Mouse (Mus musculus) liver, embryonic 11.5 days (tissue): ENCODE measurements around the gene Stpg3. TPM values are rescaled to one million over a fixed set of nuclear protein-coding genes. Genes with fewer than 3 reads are reported as not detected.

Experiments
- ATAC-seq: fragments of 200-750 bp; cut with Nextera tagmentation; replicated peaks from 2 replicates; pipeline ENCODE4 v1.8.0; 2017; ENCODE audit warnings: moderate number of reproducible peaks, mild to moderate bottlenecking, moderate TSS enrichment, moderate library complexity; ENCODE audit not compliant: low FRiP score
- DNase-seq: peaks from one replicate; pipeline ENCODE4 v3.0.0-alpha.2; 2017; ENCODE audit warnings: low spot score
- H3K27ac ChIP-seq: fragments of 300-500 bp; sonication (generic); 2 replicates; pipeline ENCODE4 v1.5.1; 2014; ENCODE audit warnings: mild to moderate bottlenecking, low read depth, low read length, control low read depth
- H3K27me3 ChIP-seq: fragments of 300-500 bp; sonication (generic); replicated peaks from 2 replicates; pipeline ENCODE4 v1.6.1; 2014; ENCODE audit warnings: low read length, mixed read lengths; ENCODE audit not compliant: control insufficient read depth, insufficient read depth
- H3K36me3 ChIP-seq: fragments of 300-500 bp; sonication (generic); 2 replicates; pipeline ENCODE4 v1.6.1; 2014; ENCODE audit warnings: mild to moderate bottlenecking, low read length, moderate library complexity, mixed read lengths; ENCODE audit not compliant: control insufficient read depth, insufficient read depth
- H3K4me1 ChIP-seq: fragments of 300-500 bp; sonication (generic); replicated peaks from 2 replicates; pipeline ENCODE4 v1.6.1; 2014; ENCODE audit warnings: low read length, mixed read lengths; ENCODE audit not compliant: control insufficient read depth, insufficient read depth
- H3K4me2 ChIP-seq: fragments of 300-500 bp; sonication (generic); 2 replicates; pipeline ENCODE4 v1.6.1; 2014; ENCODE audit warnings: mild to moderate bottlenecking, control low read depth, moderate library complexity
- H3K4me3 ChIP-seq: fragments of 300-500 bp; sonication (generic); 2 replicates; pipeline ENCODE4 v1.5.1; 2014; ENCODE audit warnings: low read depth, low read length, control low read depth
- H3K9ac ChIP-seq: fragments of 300-500 bp; sonication (generic); 2 replicates; pipeline ENCODE4 v1.6.1; 2014; ENCODE audit warnings: low read depth, low read length, control low read depth
- H3K9me3 ChIP-seq: fragments of 300-500 bp; sonication (generic); 2 replicates; pipeline ENCODE4 v1.6.1; 2016; ENCODE audit warnings: low read length, inconsistent platforms, mixed read lengths; ENCODE audit not compliant: control insufficient read depth
- WGBS: fragments of 180-500 bp; shearing (Covaris S2); extraction: QIAGEN DNeasy Blood & Tissue Kit; methylation state at CpG from one replicate; pipeline ENCODE4 v1.1.7; 2014; 5-methylcytosine and 5-hydroxymethylcytosine counted together
- polyA plus RNA-seq: library from polyadenylated mRNA; unstranded; fragments of >200 nt; fragmentation: Nextera tagmentation; extraction: Ambion mirVana; gene quantifications from 2 replicates; pipeline ENCODE4 v1.2.1, GENCODE M21; 2014

The Stpg3 gene
- polyA plus RNA-seq, 1 experiment from 2014 or later, result 0.29 TPM

DNA sequence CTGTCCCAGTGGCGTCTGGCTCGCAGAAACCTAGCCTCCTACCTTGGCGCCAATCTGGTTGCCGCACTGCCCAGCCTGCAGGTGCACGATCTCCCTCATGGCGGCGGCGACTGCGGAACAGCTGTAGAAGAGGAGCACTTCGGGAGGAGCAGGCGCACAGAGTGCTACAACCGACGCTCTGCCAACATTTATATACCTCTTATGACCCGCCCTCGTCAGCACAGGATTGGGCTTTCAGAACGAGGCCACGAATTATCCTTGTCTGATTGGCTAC lies 10.0 kb upstream of the Stpg3 start, which contains the start of gene Tubb4b:
Gene Tubb4b, minus strand, starts transcription at position 211 of the 274 bp plus-strand sequence.
- no peak for DNase-seq
- Histone ChIP-seq H3K9ac (peak within 1 kb of the TSS; percentile 88), H3K4me1 (peaks cover 6% of the 10 kb centered on the region), H3K9me3 (no peaks in the 10 kb centered on the region), H3K27me3 (no peaks in the 10 kb centered on the region), H3K4me2 (peak within 1 kb of the TSS; percentile 95), H3K27ac (peak within 1 kb of the TSS; percentile 98), H3K4me3 (peak within 1 kb of the TSS; percentile 82), H3K36me3 (peaks cover 9% of the 10 kb centered on the region)
- no peak for ATAC-seq
- 0% methylated on average over 17 of the region's 17 CpGs for WGBS

GRCm38 (mm10) chr2:25223681-25224491 lies 9.4 kb upstream of the Stpg3 start:
- no peaks in the 10 kb centered on the region for H3K27me3 ChIP-seq
- ATAC-seq, result peak; percentile 79
- peak overlapping the region; percentile 82 for H3K4me3 ChIP-seq
- H3K9ac ChIP-seq, result peak overlapping the region; percentile 88
- peaks cover 6% of the 10 kb centered on the region for H3K4me1 ChIP-seq
- H3K27ac ChIP-seq, result peak overlapping the region; percentile 98
- DNase-seq, result peak; percentile 85
- no peaks in the 10 kb centered on the region for H3K9me3 ChIP-seq
- peak overlapping the region; percentile 95 for H3K4me2 ChIP-seq
- under 1% methylated on average over 53 of the region's 53 CpGs for WGBS
- H3K36me3 ChIP-seq, result peaks cover 9% of the 10 kb centered on the region

- H3K9me3 ChIP-seq, result no peaks in the 10 kb centered on the region
- H3K27me3 ChIP-seq, result no peaks in the 10 kb centered on the region
- no peak overlapping the region; the same call in 1 of the 2 replicates for H3K4me3 ChIP-seq
- peaks cover 9% of the 10 kb centered on the region for H3K36me3 ChIP-seq
- H3K4me1 ChIP-seq, result peaks cover 6% of the 10 kb centered on the region
- H3K9ac ChIP-seq, result no peak overlapping the region
- ATAC-seq (no peak), DNase-seq (no peak)
- 62% methylated on average over 5 of the region's 5 CpGs for WGBS
- H3K4me2 ChIP-seq, result no peak overlapping the region
- H3K27ac ChIP-seq, result no peak overlapping the region
Measured at GRCm38 (mm10) chr2:25221331-25221772, 6.9 kb upstream of the Stpg3 start.

GRCm38 (mm10) chr2:25218445-25218844 lies 4.0 kb upstream of the Stpg3 start, which contains the start of gene Fam166a:
Fam166a (plus strand) TSS chr2:25218745.
- Histone ChIP-seq H3K4me1 (no peaks in the 10 kb centered on the region; the same call in 1 of the 2 replicates), H3K9ac (no peak within 1 kb of the TSS), H3K4me2 (no peak within 1 kb of the TSS), H3K4me3 (no peak within 1 kb of the TSS), H3K9me3 (no peaks in the 10 kb centered on the region), H3K27ac (no peak within 1 kb of the TSS), H3K36me3 (peaks cover 7% of the 10 kb centered on the region), H3K27me3 (no peaks in the 10 kb centered on the region)
- ATAC-seq (no peak), DNase-seq (no peak)

GRCm38 (mm10) chr2:25217666-25218065 lies 3.2 kb upstream of the Stpg3 start:
- no peaks in the 10 kb centered on the region for H3K4me1 ChIP-seq
- no peak overlapping the region for H3K9ac ChIP-seq
- ATAC-seq (no peak), DNase-seq (no peak)
- no peaks in the 10 kb centered on the region for H3K27me3 ChIP-seq
- peaks cover 4% of the 10 kb centered on the region for H3K36me3 ChIP-seq
- no peak overlapping the region for H3K27ac ChIP-seq
- no peak overlapping the region for H3K4me3 ChIP-seq
- H3K4me2 ChIP-seq, result no peak overlapping the region
- H3K9me3 ChIP-seq, result no peaks in the 10 kb centered on the region
- WGBS, result 54% methylated on average over 2 of the region's 2 CpGs

DNA sequence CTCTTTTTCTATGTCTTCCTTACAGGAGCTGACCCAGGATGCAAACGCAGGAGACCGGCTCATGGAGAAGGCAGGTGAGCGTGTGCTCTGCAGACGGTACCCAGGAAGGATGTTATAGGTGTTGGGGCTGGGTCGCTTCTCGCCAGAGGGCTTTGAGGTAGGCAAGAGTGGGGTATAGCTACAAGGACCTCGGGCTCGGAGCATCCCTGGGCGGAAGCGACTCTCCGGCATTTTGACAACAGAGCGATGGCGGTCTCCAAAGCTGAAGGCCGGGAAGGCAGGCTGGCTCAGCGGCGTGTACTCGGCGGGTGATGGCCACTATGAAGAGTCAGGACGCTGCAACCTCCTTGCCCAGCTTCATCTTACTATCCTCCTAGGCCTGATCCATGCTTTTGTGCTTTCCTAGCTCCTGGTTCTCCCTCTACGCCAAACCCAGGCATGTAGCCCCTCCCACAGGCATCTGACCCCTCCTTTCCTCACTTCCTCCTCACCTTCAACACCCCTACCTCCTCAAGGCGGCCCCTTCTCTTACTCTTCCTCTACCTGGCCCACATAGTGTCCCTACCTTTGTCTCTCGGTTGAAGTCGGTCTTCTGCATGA lies 1.1 kb downstream of the Stpg3 start:
- no peak overlapping the region for H3K4me3 ChIP-seq
- H3K4me1 ChIP-seq, result peaks cover 16% of the 10 kb centered on the region
- no peaks in the 10 kb centered on the region for H3K27me3 ChIP-seq
- no peak overlapping the region for H3K27ac ChIP-seq
- WGBS, result 59% methylated on average over 23 of the region's 23 CpGs
- ATAC-seq (no peak), DNase-seq (no peak)
- H3K9ac ChIP-seq, result no peak overlapping the region
- no peaks in the 10 kb centered on the region for H3K9me3 ChIP-seq
- H3K4me2 ChIP-seq, result no peak overlapping the region
- peaks cover 6% of the 10 kb centered on the region; the same call in 1 of the 2 replicates for H3K36me3 ChIP-seq

DNA sequence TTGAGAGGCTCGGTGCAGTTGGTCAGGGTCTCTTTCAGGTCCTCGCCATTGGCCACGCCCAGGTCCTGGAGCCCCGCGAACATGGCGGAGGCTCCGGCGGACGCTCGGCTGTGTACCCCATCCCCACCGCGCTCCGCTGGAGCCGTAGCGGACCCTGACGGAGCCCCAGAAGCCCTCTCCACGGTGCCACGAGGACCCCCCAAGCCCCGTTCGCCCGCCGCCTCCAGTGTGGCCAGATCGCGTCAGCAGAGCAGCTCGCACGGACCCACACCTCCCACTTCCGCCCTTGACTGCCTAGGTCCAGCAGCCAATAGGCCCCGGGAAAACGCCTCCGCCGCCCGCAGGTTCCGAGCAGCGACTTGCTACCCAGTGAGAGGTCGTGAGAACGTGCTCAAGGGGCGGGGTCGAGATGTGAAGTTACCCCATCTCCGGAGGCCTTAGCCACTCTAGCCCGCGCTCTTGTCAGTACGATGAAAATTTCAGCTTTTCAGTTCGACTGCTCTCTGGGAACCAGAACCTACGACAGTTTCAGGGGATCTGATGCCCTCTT lies 3.2 kb downstream of the Stpg3 start, which contains the start of gene Nelfb:
Gene Nelfb, minus strand, starts transcription at position 369 of the 550 bp plus-strand sequence.
- H3K27me3 ChIP-seq, result no peaks in the 10 kb centered on the region
- WGBS, result under 1% methylated on average over 44 of the region's 44 CpGs

GRCm38 (mm10) chr2:25210686-25211085 lies 3.8 kb downstream of the Stpg3 start:
- ATAC-seq, result peak; percentile 13
- under 1% methylated on average over 24 of the region's 24 CpGs for WGBS
- no peaks in the 10 kb centered on the region for H3K27me3 ChIP-seq
- H3K9me3 ChIP-seq, result no peaks in the 10 kb centered on the region
- H3K9ac ChIP-seq, result peak overlapping the region; percentile 88
- H3K4me1 ChIP-seq, result peaks cover 16% of the 10 kb centered on the region
- peaks cover 16% of the 10 kb centered on the region for H3K36me3 ChIP-seq
- H3K4me3 ChIP-seq, result peak overlapping the region; percentile 89
- no peak for DNase-seq
- peak overlapping the region; percentile 65 for H3K27ac ChIP-seq
- peak overlapping the region; percentile 76 for H3K4me2 ChIP-seq

More for the DNA sequence above, 3.2 kb downstream of the Stpg3 start, which contains the start of gene Nelfb:
- H3K4me2 ChIP-seq, result peak within 1 kb of the TSS; percentile 76
- peaks cover 12% of the 10 kb centered on the region for H3K36me3 ChIP-seq
- H3K4me1 ChIP-seq, result peaks cover 16% of the 10 kb centered on the region
- H3K4me3 ChIP-seq, result peak within 1 kb of the TSS; percentile 89
- DNase-seq (peak; percentile 98), ATAC-seq (peak; percentile 96)
- no peaks in the 10 kb centered on the region for H3K9me3 ChIP-seq
- H3K9ac ChIP-seq, result peak within 1 kb of the TSS; percentile 88
- peak within 1 kb of the TSS; percentile 65 for H3K27ac ChIP-seq
